Mouse (Mus musculus): ENCODE data around the gene Phf21a. TPM values are rescaled to one million over a fixed set of nuclear protein-coding genes. Genes with fewer than 3 reads are reported as not detected.

Gene Phf21a
- polyA plus RNA-seq (2015; fragmentation: Nextera tagmentation; extraction: Ambion mirVana) = 14.9 and 17.9 TPM in 2 replicates

- Histone ChIP-seq H3K27ac (ENCODE audit: low read length) (no peak within 1 kb of the TSS), H3K9ac (ENCODE audit: low read depth, low read length) (no peak within 1 kb of the TSS), H3K27me3 (replicated peaks; ENCODE audit: control insufficient read depth, insufficient read depth, low read length) (no peaks in the 10 kb centered on the region), H3K9me3 (ENCODE audit: control insufficient read depth, low read length) (no peaks in the 10 kb centered on the region), H3K4me1 (ENCODE audit: control insufficient read depth, insufficient read depth, low read length) (no peaks in the 10 kb centered on the region), H3K36me3 (ENCODE audit: control insufficient read depth, insufficient read depth, low read length) (no peaks in the 10 kb centered on the region), H3K4me3 (ENCODE audit: low read length) (no peak within 1 kb of the TSS), H3K4me2 (ENCODE audit: low read depth, low read length) (no peak within 1 kb of the TSS)
- no peak for ATAC-seq
- WGBS = 80% methylated on average over 2 of the region's 2 CpGs
These were observed at the start of gene Phf21a for GRCm38 (mm10) chr2:92092817-92093216. Gene Phf21a, plus strand, starts transcription at chr2:92093117.

DNA sequence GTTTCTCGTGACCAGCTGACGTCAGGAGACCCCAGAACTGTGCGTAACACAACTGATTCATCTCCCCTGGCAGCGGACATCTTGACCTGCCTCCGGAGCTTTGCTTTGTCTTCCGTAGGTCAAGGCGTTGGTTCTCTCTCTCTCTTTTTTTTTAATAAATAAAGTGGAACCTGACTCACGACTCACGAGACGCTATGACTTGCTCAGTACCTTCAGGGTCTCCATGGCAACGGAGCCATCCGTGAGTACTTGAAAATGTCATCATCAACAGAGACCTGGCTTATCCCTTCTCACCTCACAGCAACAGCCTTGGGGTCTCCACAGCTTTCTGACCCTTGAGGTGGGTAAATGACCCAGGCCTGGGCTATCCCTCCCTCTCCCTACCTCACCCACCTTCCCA, 49.6 kb upstream of the Phf21a start:
- ATAC-seq = no peak
- no peak overlapping the region for H3K9ac ChIP-seq (ENCODE audit: low read depth, low read length)
- WGBS = 86% methylated on average over 12 of the region's 12 CpGs

GRCm38 (mm10) chr2:92047601-92048000, 45.3 kb upstream of the Phf21a start:
- ATAC-seq = peak; percentile 96
- H3K4me2 ChIP-seq (ENCODE audit: low read depth, low read length) = no peak overlapping the region
- H3K27ac ChIP-seq (ENCODE audit: low read length) = 0 out of 2 replicates have a peak overlapping the region, but pooled peaks have one; percentile 20
- no peaks in the 10 kb centered on the region for H3K36me3 ChIP-seq (ENCODE audit: control insufficient read depth, insufficient read depth, low read length)
- no peak overlapping the region for H3K4me3 ChIP-seq (ENCODE audit: low read length)
- 15% methylated on average over 4 of the region's 4 CpGs for WGBS
- H3K9me3 ChIP-seq (ENCODE audit: control insufficient read depth, low read length) = no peaks in the 10 kb centered on the region
- H3K9ac ChIP-seq (ENCODE audit: low read depth, low read length) = 0 out of 2 replicates have a peak overlapping the region, but pooled peaks have one; percentile 7
- H3K4me1 ChIP-seq (ENCODE audit: control insufficient read depth, insufficient read depth, low read length) = peaks cover 12% of the 10 kb centered on the region
- H3K27me3 ChIP-seq (replicated peaks; ENCODE audit: control insufficient read depth, insufficient read depth, low read length) = no peaks in the 10 kb centered on the region

More for the DNA sequence above, 49.6 kb upstream of the Phf21a start:
- peaks cover 10% of the 10 kb centered on the region for H3K4me1 ChIP-seq (ENCODE audit: control insufficient read depth, insufficient read depth, low read length)
- H3K4me3 ChIP-seq (ENCODE audit: low read length) = no peak overlapping the region
- no peaks in the 10 kb centered on the region for H3K27me3 ChIP-seq (replicated peaks; ENCODE audit: control insufficient read depth, insufficient read depth, low read length)
- H3K36me3 ChIP-seq (ENCODE audit: control insufficient read depth, insufficient read depth, low read length) = no peaks in the 10 kb centered on the region
- no peaks in the 10 kb centered on the region for H3K9me3 ChIP-seq (ENCODE audit: control insufficient read depth, low read length)
- H3K27ac ChIP-seq (ENCODE audit: low read length) = no peak overlapping the region
- H3K4me2 ChIP-seq (ENCODE audit: low read depth, low read length) = no peak overlapping the region

GRCm38 (mm10) chr2:92048034-92048690, 44.8 kb upstream of the Phf21a start:
- peaks cover 12% of the 10 kb centered on the region for H3K4me1 ChIP-seq (ENCODE audit: control insufficient read depth, insufficient read depth, low read length)
- H3K27ac ChIP-seq (ENCODE audit: low read length) = 0 out of 2 replicates have a peak overlapping the region, but pooled peaks have one; percentile 20
- no peaks in the 10 kb centered on the region for H3K27me3 ChIP-seq (replicated peaks; ENCODE audit: control insufficient read depth, insufficient read depth, low read length)
- H3K36me3 ChIP-seq (ENCODE audit: control insufficient read depth, insufficient read depth, low read length) = no peaks in the 10 kb centered on the region
- 60% methylated on average over 9 of the region's 9 CpGs for WGBS
- no peaks in the 10 kb centered on the region for H3K9me3 ChIP-seq (ENCODE audit: control insufficient read depth, low read length)
- peak; percentile 52 for ATAC-seq
- H3K9ac ChIP-seq (ENCODE audit: low read depth, low read length) = 0 out of 2 replicates have a peak overlapping the region, but pooled peaks have one; percentile 7
- no peak overlapping the region for H3K4me2 ChIP-seq (ENCODE audit: low read depth, low read length)
- H3K4me3 ChIP-seq (ENCODE audit: low read length) = no peak overlapping the region

DNA sequence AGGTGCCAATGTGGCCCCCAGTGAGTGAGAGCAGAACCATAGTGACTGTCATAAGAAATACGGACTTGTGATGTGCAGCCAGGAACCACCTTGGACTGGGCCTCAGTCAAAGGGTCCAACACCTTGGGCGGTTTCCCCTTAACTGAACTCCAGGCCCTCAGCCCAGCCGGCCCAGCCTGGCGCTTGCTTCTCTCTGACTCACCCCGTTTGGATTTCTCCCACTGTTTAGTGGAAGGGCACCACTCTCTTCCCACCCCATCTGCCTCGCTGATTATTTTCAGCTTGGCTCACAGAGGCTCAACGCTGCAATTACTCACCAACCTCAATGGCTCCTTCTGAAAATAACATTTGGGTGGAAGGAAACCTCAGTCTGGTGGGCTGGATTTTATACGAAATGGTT, 40.7 kb upstream of the Phf21a start:
- Histone ChIP-seq H3K27me3 (replicated peaks; ENCODE audit: control insufficient read depth, insufficient read depth, low read length) (no peaks in the 10 kb centered on the region), H3K4me2 (ENCODE audit: low read depth, low read length) (no peak overlapping the region), H3K4me1 (ENCODE audit: control insufficient read depth, insufficient read depth, low read length) (peaks cover 21% of the 10 kb centered on the region), H3K9me3 (ENCODE audit: control insufficient read depth, low read length) (no peaks in the 10 kb centered on the region), H3K27ac (ENCODE audit: low read length) (no peak overlapping the region), H3K36me3 (ENCODE audit: control insufficient read depth, insufficient read depth, low read length) (no peaks in the 10 kb centered on the region), H3K9ac (ENCODE audit: low read depth, low read length) (no peak overlapping the region), H3K4me3 (ENCODE audit: low read length) (no peak overlapping the region)
- no peak for ATAC-seq
- WGBS = 80% methylated on average over 8 of the region's 8 CpGs

DNA sequence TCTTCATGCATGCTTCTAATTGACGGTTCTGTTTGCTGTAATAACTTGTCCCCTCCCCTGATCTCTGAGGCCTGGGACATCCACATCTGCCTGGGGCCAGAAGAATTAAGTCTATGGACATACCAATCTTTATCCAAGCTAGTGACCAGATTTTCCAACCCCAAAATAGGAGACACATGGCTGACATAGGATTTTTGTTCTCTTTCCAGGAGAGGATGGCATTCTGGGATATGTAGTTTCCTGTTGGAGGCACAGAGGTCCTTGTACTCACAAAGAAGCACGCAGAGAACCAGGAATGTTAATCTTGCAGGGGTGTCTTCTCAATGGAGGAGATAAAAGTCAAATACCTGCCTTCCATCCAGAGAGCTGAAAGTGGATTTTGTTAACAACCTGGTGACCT, 40.2 kb upstream of the Phf21a start:
- H3K4me1 ChIP-seq (ENCODE audit: control insufficient read depth, insufficient read depth, low read length) = peaks cover 17% of the 10 kb centered on the region
- no peaks in the 10 kb centered on the region for H3K27me3 ChIP-seq (replicated peaks; ENCODE audit: control insufficient read depth, insufficient read depth, low read length)
- no peak overlapping the region for H3K4me3 ChIP-seq (ENCODE audit: low read length)
- no peak for ATAC-seq
- no peaks in the 10 kb centered on the region for H3K9me3 ChIP-seq (ENCODE audit: control insufficient read depth, low read length)
- H3K27ac ChIP-seq (ENCODE audit: low read length) = no peak overlapping the region
- WGBS = 58% methylated on average over 2 of the region's 2 CpGs
- H3K36me3 ChIP-seq (ENCODE audit: control insufficient read depth, insufficient read depth, low read length) = no peaks in the 10 kb centered on the region
- no peak overlapping the region for H3K9ac ChIP-seq (ENCODE audit: low read depth, low read length)
- H3K4me2 ChIP-seq (ENCODE audit: low read depth, low read length) = no peak overlapping the region

DNA sequence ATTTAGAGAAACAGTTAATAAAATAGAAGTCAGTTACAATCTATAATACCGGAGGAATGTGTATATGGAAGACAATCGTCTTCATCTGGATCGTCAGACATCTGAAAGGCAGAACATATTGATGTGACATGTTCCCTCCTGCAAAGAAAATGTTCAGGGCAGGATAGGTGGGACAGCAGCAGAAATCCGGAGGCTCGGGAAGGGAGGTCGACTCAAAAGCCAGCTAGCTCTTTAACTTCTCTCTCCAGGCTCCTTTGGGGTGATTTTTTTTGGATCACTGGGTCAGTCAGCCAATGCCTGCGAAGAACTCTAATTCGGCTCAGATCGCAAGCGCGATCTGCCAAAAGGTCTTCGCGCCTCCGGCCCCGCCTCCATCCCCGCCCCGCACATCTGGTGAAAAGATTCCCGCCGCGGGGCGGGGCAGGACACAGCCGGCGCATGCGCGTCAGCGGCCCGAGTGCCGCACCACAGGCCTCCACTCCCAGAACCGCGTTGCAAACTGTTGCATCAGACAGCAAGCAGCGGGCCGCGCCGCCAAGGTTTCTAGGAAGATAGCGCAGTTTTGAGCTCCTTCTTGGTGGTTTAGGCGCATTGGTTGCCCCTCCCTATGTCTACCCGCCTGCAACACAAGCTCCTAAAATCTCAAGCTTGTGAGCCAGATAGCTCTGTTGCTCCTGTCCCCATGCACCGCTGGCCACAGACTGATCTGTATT, 37.7 kb upstream of the Phf21a start:
- peak; percentile 76 for ATAC-seq
- Histone ChIP-seq H3K27ac (ENCODE audit: low read length) (peak overlapping the region; percentile 91), H3K27me3 (replicated peaks; ENCODE audit: control insufficient read depth, insufficient read depth, low read length) (peaks cover 15% of the 10 kb centered on the region), H3K9ac (ENCODE audit: low read depth, low read length) (peak overlapping the region; percentile 73), H3K4me2 (ENCODE audit: low read depth, low read length) (peak overlapping the region; percentile 80), H3K9me3 (ENCODE audit: control insufficient read depth, low read length) (no peaks in the 10 kb centered on the region), H3K4me3 (ENCODE audit: low read length) (peak overlapping the region; percentile 46), H3K4me1 (ENCODE audit: control insufficient read depth, insufficient read depth, low read length) (peaks cover 21% of the 10 kb centered on the region), H3K36me3 (ENCODE audit: control insufficient read depth, insufficient read depth, low read length) (no peaks in the 10 kb centered on the region)
- WGBS = 3% methylated on average over 38 of the region's 38 CpGs

- peak; percentile 29 for ATAC-seq
- peak overlapping the region; percentile 73 for H3K9ac ChIP-seq (ENCODE audit: low read depth, low read length)
- peak overlapping the region; percentile 80 for H3K4me2 ChIP-seq (ENCODE audit: low read depth, low read length)
- no peaks in the 10 kb centered on the region for H3K9me3 ChIP-seq (ENCODE audit: control insufficient read depth, low read length)
- WGBS = 4% methylated on average over 14 of the region's 14 CpGs
- peaks cover 17% of the 10 kb centered on the region for H3K27me3 ChIP-seq (replicated peaks; ENCODE audit: control insufficient read depth, insufficient read depth, low read length)
- H3K36me3 ChIP-seq (ENCODE audit: control insufficient read depth, insufficient read depth, low read length) = no peaks in the 10 kb centered on the region
- peaks cover 22% of the 10 kb centered on the region for H3K4me1 ChIP-seq (ENCODE audit: control insufficient read depth, insufficient read depth, low read length)
- peak overlapping the region; percentile 91 for H3K27ac ChIP-seq (ENCODE audit: low read length)
- H3K4me3 ChIP-seq (ENCODE audit: low read length) = peak overlapping the region; percentile 46
These were observed 37.1 kb upstream of the Phf21a start for GRCm38 (mm10) chr2:92055831-92056236.

DNA sequence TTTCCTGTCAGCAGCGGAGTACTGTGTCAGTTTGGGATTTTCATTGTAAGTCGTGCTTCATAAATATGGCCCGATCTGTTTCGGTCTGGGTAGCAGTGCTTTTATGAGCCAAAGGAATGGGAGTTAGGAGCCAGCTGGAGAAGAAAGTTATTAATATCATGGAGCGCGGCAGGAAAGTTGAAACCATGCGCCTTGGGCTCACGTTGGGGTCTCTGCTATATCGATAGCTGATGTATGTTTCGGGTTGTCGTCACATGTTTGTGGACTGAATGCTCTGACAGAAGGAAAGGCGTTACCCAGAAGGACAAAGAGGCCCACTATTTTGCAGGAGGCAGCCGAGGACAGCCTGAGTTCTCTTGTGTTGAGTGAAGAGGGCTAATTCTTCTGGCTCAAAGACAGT, 36.2 kb upstream of the Phf21a start:
- no peaks in the 10 kb centered on the region for H3K36me3 ChIP-seq (ENCODE audit: control insufficient read depth, insufficient read depth, low read length)
- no peak for ATAC-seq
- H3K9me3 ChIP-seq (ENCODE audit: control insufficient read depth, low read length) = no peaks in the 10 kb centered on the region
- H3K9ac ChIP-seq (ENCODE audit: low read depth, low read length) = no peak overlapping the region
- no peak overlapping the region for H3K4me3 ChIP-seq (ENCODE audit: low read length)
- no peak overlapping the region for H3K4me2 ChIP-seq (ENCODE audit: low read depth, low read length)
- H3K27me3 ChIP-seq (replicated peaks; ENCODE audit: control insufficient read depth, insufficient read depth, low read length) = peaks cover 17% of the 10 kb centered on the region
- no peak overlapping the region for H3K27ac ChIP-seq (ENCODE audit: low read length)
- WGBS = 82% methylated on average over 13 of the region's 13 CpGs
- peaks cover 22% of the 10 kb centered on the region for H3K4me1 ChIP-seq (ENCODE audit: control insufficient read depth, insufficient read depth, low read length)

Data from intestine, embryonic 16.5 days (tissue).